Mouse (Mus musculus) forebrain, postnatal 0 days (tissue): ENCODE data around the gene Serpinc1. TPM values are rescaled to one million over a fixed set of nuclear protein-coding genes. Genes with fewer than 3 reads are reported as not detected.
A peak's percentile ranks its signal among the peaks of the same experiment; 100 is the strongest.

ENCODE experiments used
- ATAC-seq: fragments of 200-750 bp; cut with Nextera tagmentation; 2 replicates; pipeline ENCODE4 v1.8.0; 2017; ENCODE audit warnings: mild to moderate bottlenecking, moderate library complexity
- DNase-seq: peaks from one replicate; pipeline ENCODE4 v3.0.0-alpha.2; 2015
- H3K27ac ChIP-seq: fragments of 300-500 bp; sonication (generic); 2 replicates; pipeline ENCODE4 v1.5.1; 2014; ENCODE audit warnings: low read depth, mild to moderate bottlenecking, antibody characterized with exemption, low read length, moderate library complexity, mixed read lengths
- H3K27me3 ChIP-seq: fragments of 300-500 bp; sonication (generic); 2 replicates; pipeline ENCODE4 v1.6.1; 2014; ENCODE audit warnings: mild to moderate bottlenecking, low read length, mixed read lengths; ENCODE audit not compliant: insufficient read depth
- H3K36me3 ChIP-seq: fragments of 300-500 bp; sonication (generic); 2 replicates; pipeline ENCODE4 v1.6.1; 2014; ENCODE audit warnings: mild to moderate bottlenecking, moderate library complexity; ENCODE audit not compliant: insufficient read depth
- H3K4me1 ChIP-seq: fragments of 300-500 bp; sonication (generic); 2 replicates; pipeline ENCODE4 v1.6.1; 2014; ENCODE audit warnings: antibody characterized with exemption; ENCODE audit not compliant: insufficient read depth
- H3K4me2 ChIP-seq: fragments of 300-500 bp; sonication (generic); 2 replicates; pipeline ENCODE4 v1.6.1; 2014; ENCODE audit warnings: low read depth, mild to moderate bottlenecking, moderate library complexity
- H3K4me3 ChIP-seq: fragments of 300-500 bp; sonication (generic); 2 replicates; pipeline ENCODE4 v1.5.1; 2014; ENCODE audit warnings: low read depth, low read length, mixed read lengths
- H3K9ac ChIP-seq: fragments of 300-500 bp; sonication (generic); 2 replicates; pipeline ENCODE4 v1.6.1; 2014; ENCODE audit warnings: mild to moderate bottlenecking
- H3K9me3 ChIP-seq: fragments of 300-500 bp; sonication (generic); 2 replicates; pipeline ENCODE4 v1.6.1; 2016; ENCODE audit warnings: low read length
- CTCF ChIP-seq: sonication (generic); IDR thresholded peaks from 2 replicates; pipeline ENCODE4 v1.5.1; 2016; ENCODE audit warnings: antibody characterized with exemption, control low read depth, low read depth
- WGBS: fragments of 180-500 bp; shearing (Covaris S2); extraction: QIAGEN DNeasy Blood & Tissue Kit; methylation state at CpG from one replicate; pipeline ENCODE4 v1.1.7; 2014; 5-methylcytosine and 5-hydroxymethylcytosine counted together
- polyA plus RNA-seq: library from polyadenylated mRNA; unstranded; fragments of >200 nt; fragmentation: Nextera tagmentation; extraction: Ambion mirVana; gene quantifications from 2 replicates; pipeline ENCODE4 v1.2.1, GENCODE M21; 2015
- total RNA-seq: library from RNA; depleted of rRNA; stranded (reverse); fragments of >200 nt; gene quantifications from 2 replicates; pipeline ENCODE4 v1.2.3, GENCODE M21; 2014; rRNA removed

The Serpinc1 gene
- total RNA-seq (0.10 and 0.15 TPM in 2 replicates), polyA plus RNA-seq (1.2 and 2.3 TPM in 2 replicates)

- H3K9ac ChIP-seq, result no peak within 1 kb of the TSS
- H3K27ac ChIP-seq, result no peak within 1 kb of the TSS
- H3K36me3 ChIP-seq, result peaks cover 6% of the 10 kb centered on the region
- DNase-seq (no peak), ATAC-seq (no peak)
- no peaks in the 10 kb centered on the region for H3K9me3 ChIP-seq
- H3K4me2 ChIP-seq, result no peak within 1 kb of the TSS
- no peaks in the 10 kb centered on the region for H3K27me3 ChIP-seq
- 96% methylated on average over 4 of the region's 4 CpGs for WGBS
- TF ChIP-seq CTCF, result no peak
- no peaks in the 10 kb centered on the region for H3K4me1 ChIP-seq
- no peak within 1 kb of the TSS for H3K4me3 ChIP-seq
Observed at GRCm38 (mm10) chr1:160978071-160978735, at the start of gene Serpinc1. Serpinc1 (plus strand) TSS chr1:160978585.

GRCm38 (mm10) chr1:160931320-160931719, 47.1 kb upstream of the Serpinc1 start:
- no peaks in the 10 kb centered on the region for H3K4me1 ChIP-seq
- TF ChIP-seq CTCF, result no peak
- no peak overlapping the region for H3K4me3 ChIP-seq
- no peak overlapping the region for H3K4me2 ChIP-seq
- no peaks in the 10 kb centered on the region for H3K9me3 ChIP-seq
- no peaks in the 10 kb centered on the region for H3K27me3 ChIP-seq
- H3K9ac ChIP-seq, result no peak overlapping the region
- no peak for DNase-seq
- ATAC-seq, result no peak
- H3K27ac ChIP-seq, result no peak overlapping the region
- H3K36me3 ChIP-seq, result peaks cover 4% of the 10 kb centered on the region; the same call in 1 of the 2 replicates

DNA sequence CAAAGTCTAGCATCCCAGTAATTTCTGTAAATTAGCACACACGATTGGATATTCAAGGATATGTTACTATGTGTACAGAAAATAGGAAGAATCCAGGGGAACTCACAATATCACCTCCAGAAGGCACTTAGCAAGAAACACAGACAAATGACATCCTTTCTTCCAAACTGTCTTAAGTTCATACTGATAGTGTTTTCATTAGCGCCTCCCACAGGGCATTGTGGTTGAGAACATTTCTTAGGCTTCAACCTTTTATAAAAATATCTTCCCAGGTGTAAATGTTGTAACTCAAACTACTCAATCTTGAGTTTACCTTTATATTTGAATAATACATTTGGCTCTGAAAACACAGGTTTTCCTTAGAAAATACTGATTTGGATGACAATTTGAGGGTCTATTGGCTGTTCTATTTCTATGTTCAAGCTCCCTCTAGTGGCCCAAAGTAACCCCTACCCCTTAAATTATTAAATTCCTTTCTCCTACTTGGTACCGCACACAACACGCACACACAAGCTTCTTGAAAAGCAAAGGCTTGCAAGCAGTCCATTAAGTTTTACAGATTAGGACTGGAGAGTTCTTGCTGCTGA, 44.4 kb upstream of the Serpinc1 start:
- 57% methylated on average over 4 of the region's 4 CpGs for WGBS
- Histone ChIP-seq H3K4me3 (no peak overlapping the region), H3K9ac (no peak overlapping the region), H3K4me2 (no peak overlapping the region), H3K27me3 (no peaks in the 10 kb centered on the region), H3K4me1 (no peaks in the 10 kb centered on the region), H3K9me3 (no peaks in the 10 kb centered on the region), H3K27ac (no peak overlapping the region), H3K36me3 (peaks cover 11% of the 10 kb centered on the region)
- peak; percentile 75; the same call in 1 of the 2 replicates for ATAC-seq
- peak; percentile 67 for TF ChIP-seq CTCF
- DNase-seq, result peak; percentile 61

- Histone ChIP-seq H3K36me3 (peaks cover 16% of the 10 kb centered on the region), H3K27me3 (no peaks in the 10 kb centered on the region), H3K4me2 (no peak overlapping the region), H3K27ac (no peak overlapping the region), H3K4me3 (no peak overlapping the region), H3K9ac (no peak overlapping the region), H3K4me1 (no peaks in the 10 kb centered on the region), H3K9me3 (no peaks in the 10 kb centered on the region)
- peak; percentile 24 for DNase-seq
- peak; percentile 86 for ATAC-seq
- 88% methylated on average over 6 of the region's 6 CpGs for WGBS
- TF ChIP-seq CTCF, result peak; percentile 73
Observed at GRCm38 (mm10) chr1:160935551-160935950, 42.8 kb upstream of the Serpinc1 start.

- Histone ChIP-seq H3K4me3 (no peak overlapping the region), H3K9me3 (no peaks in the 10 kb centered on the region), H3K27ac (no peak overlapping the region), H3K36me3 (peaks cover 59% of the 10 kb centered on the region), H3K4me2 (no peak overlapping the region), H3K9ac (no peak overlapping the region), H3K27me3 (no peaks in the 10 kb centered on the region), H3K4me1 (no peaks in the 10 kb centered on the region)
- DNase-seq (no peak), ATAC-seq (no peak)
- 88% methylated on average over 7 of the region's 7 CpGs for WGBS
- no peak for TF ChIP-seq CTCF
Observed at GRCm38 (mm10) chr1:160963199-160963598, 15.2 kb upstream of the Serpinc1 start.

DNA sequence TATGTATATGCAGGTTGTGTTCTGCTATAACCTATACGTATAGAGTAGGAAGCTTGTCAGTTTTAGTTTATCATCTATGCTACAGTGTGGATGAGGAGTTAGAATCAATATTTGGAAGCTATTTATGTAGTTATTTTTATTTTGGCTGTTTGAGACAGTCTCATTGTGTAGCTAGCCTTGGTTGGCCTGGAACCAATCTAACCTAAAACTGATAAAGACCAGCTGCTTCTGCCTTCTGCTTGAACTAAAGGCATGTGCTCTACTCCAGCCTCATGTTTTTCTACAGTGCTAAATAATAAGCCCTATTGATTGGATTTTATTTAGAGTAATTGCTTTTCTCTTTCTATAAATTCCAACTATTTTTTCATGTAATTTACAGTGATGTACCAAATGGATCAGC, 11.1 kb upstream of the Serpinc1 start:
- H3K4me2 ChIP-seq, result no peak overlapping the region
- H3K27me3 ChIP-seq, result no peaks in the 10 kb centered on the region
- TF ChIP-seq CTCF, result no peak
- H3K4me3 ChIP-seq, result no peak overlapping the region
- H3K9ac ChIP-seq, result no peak overlapping the region
- no peaks in the 10 kb centered on the region for H3K4me1 ChIP-seq
- DNase-seq (no peak), ATAC-seq (no peak)
- 87% methylated on average over 1 of the region's 1 CpGs for WGBS
- H3K36me3 ChIP-seq, result peaks cover 57% of the 10 kb centered on the region
- no peak overlapping the region for H3K27ac ChIP-seq
- H3K9me3 ChIP-seq, result no peaks in the 10 kb centered on the region

DNA sequence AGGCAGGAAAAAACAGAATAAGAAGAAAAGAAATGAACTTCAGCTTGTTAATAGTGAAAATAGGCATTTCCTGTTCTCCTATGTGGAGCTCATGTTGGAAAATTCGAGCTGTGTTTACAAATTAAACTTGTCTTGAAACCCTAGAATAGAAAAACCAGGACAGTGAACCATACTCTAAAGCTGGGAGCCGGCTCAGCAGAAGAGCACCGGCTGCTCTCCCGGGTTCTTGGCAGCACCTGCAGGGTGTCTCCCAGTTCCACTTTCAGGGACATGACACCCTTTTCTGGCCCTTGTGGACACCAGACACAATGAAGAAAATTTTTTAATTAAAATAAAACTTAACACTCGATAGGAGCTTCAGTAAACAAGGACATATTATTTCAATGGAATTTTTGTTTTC, 9.7 kb upstream of the Serpinc1 start:
- no peak for TF ChIP-seq CTCF
- 86% methylated on average over 5 of the region's 5 CpGs for WGBS
- ATAC-seq (no peak), DNase-seq (no peak)
- no peak overlapping the region for H3K27ac ChIP-seq
- H3K4me1 ChIP-seq, result no peaks in the 10 kb centered on the region
- no peak overlapping the region for H3K4me3 ChIP-seq
- no peaks in the 10 kb centered on the region for H3K9me3 ChIP-seq
- H3K4me2 ChIP-seq, result no peak overlapping the region
- H3K36me3 ChIP-seq, result peaks cover 45% of the 10 kb centered on the region
- no peaks in the 10 kb centered on the region for H3K27me3 ChIP-seq
- H3K9ac ChIP-seq, result no peak overlapping the region
